Mouse (Mus musculus): ENCODE data around the gene Apopt1.

DNA sequence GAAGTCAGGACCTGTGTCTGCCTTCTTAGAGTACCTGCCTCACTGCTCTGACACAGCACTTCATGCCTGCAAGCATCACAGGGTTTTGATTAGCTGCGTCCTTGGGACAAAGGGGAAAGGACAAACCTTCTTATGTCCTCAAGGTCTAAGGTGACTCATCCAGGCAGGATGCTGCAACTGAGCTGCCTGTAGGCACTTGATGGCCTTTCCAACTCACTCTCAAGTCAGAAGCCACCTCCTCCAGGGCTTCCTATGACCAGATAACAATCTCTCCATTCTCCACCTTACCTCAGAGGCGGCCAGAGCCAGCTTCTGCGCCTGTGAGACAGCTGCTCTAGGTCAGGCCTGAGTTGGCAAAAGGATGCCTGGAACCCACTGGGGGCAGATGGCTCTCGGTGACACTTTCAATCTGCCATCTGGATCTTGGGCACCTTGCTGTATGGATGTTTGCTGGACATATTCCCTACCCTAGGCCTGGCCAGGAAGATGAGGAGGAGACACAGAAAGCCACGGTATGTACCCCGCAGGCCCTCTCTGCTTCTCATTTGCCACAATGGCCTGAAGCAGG lies 14.6 kb upstream of the Apopt1 start:
- no peak for TF ChIP-seq CTCF (IDR thresholded peaks at IDR 0.05; ENCODE audit: low read depth)
- no peak for TF ChIP-seq EP300 (IDR thresholded peaks at IDR 0.05; ENCODE audit: low read depth)
